28 mouse cellular contexts compared by ENCODE assay signal in the genomic region with DNA sequence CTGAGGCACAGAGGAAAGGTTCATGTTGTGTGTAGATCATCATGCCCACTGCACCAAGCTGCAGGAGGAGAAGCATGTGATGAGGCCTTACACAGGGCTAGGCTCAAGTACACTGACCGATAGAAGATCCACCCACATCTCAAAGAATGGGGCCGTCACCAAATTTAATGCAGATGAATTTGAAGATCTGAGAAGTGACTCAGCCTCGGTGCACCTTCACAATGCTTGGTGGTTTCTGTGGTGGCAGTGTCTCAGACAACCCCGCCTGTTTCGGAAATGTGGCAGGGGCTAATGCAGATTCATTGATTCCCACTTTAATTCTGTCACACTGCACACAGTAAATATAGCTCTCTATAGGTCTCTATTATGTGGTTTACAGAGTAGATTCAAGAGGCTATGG. TPM values are rescaled to one million over a fixed set of nuclear protein-coding genes. Genes with fewer than 3 reads are reported as not detected.
A peak's percentile ranks its signal among the peaks of the same experiment; 100 is the strongest.
DNase-seq lines count a peak whose midpoint lies in the region; TF ChIP-seq lines count a peak whose summit lies in the region.
"Had no signal": no experiment of that assay in that cellular context is flagged by ENCODE, and none has a peak within 500 bp of the region (broad histone marks: within the 10 kb centered on the region; RNA-seq: fewer than 3 reads in every experiment).

No protein-coding gene starts in this region.

- no peaks in the 10 kb centered on the region for H3K36me3 ChIP-seq in C2C12 (ENCODE audit: control insufficient read depth, insufficient read depth)
- H3K36me3 ChIP-seq: embryonic facial prominence, embryonic 12.5 days; forebrain, embryonic 10.5 days; forebrain, embryonic 15.5 days; heart, embryonic 10.5 days; heart, embryonic 15.5 days; limb, embryonic 10.5 days; limb, embryonic 15.5 days; liver, embryonic 13.5 days; neural tube, embryonic 12.5 days had no signal

- no peak overlapping the region for H3ac ChIP-seq in C2C12 (ENCODE audit: control insufficient read depth, insufficient read length, low read depth)

- TF ChIP-seq CTCF in C2C12 (IDR thresholded peaks at IDR 0.05; ENCODE audit: control insufficient read depth, insufficient read depth, insufficient read length), result no peak

- H3K79me3 ChIP-seq in C2C12 (ENCODE audit: low read depth), result peaks cover 3% of the 10 kb centered on the region

- DNase-seq in 3T3-L1 (ENCODE audit: low read depth, low spot score) (peak; percentile 83), NIH3T3 (ENCODE audit: low read depth) (peak; percentile 48)
- DNase-seq in naive thymus-derived CD4-positive, alpha-beta T cell, adult 2 months (ENCODE audit: low read depth), result peak; percentile 10
- DNase-seq in gastrocnemius, postnatal 10 days, result no peak
- no peak for DNase-seq in right cerebral cortex, adult 18-20 months
- no peak for DNase-seq in lung, postnatal 4 days
- DNase-seq: adrenal gland, adult 8-10 months; cerebellum, adult 11 months; cerebellum, adult 9-11 months; embryo, embryonic 11 days; gastrocnemius, adult 2 months; kidney, adult 9 months; kidney, postnatal 10 days; layer of hippocampus, adult 9-11 months; liver, embryonic 13.5 days; lung, adult 18-20 months; lung, postnatal 10 days; midbrain, embryonic 14.5 days; right cerebral cortex, postnatal 14 days had no signal

- H3K27me3 ChIP-seq in C2C12 (ENCODE audit: control insufficient read depth, insufficient read depth, insufficient read length), result no peaks in the 10 kb centered on the region
- H3K27me3 ChIP-seq: embryonic facial prominence, embryonic 12.5 days; forebrain, embryonic 15.5 days; heart, embryonic 15.5 days; limb, embryonic 15.5 days; liver, embryonic 13.5 days; neural tube, embryonic 12.5 days had no signal

- no peak overlapping the region for H3K4me3 ChIP-seq in C2C12 (ENCODE audit: insufficient read depth, poor library complexity, severe bottlenecking)
- H3K4me3 ChIP-seq: embryonic facial prominence, embryonic 12.5 days; forebrain, embryonic 10.5 days; forebrain, embryonic 15.5 days; gastrocnemius, adult 2 months; heart, embryonic 10.5 days; heart, embryonic 15.5 days; limb, embryonic 10.5 days; limb, embryonic 15.5 days; liver, embryonic 13.5 days; neural tube, embryonic 12.5 days had no signal

- H3K79me2 ChIP-seq in C2C12 (ENCODE audit: control insufficient read depth, insufficient read depth), result peaks cover 23% of the 10 kb centered on the region

TF ChIP-seq in C2C12, 6 proteins besides CTCF, POLR2A, EP300 and RAD21:
- TF ChIP-seq MYOG (IDR thresholded peaks at IDR 0.05; ENCODE audit: control insufficient read depth, extremely low read depth, insufficient read length) (no peak), MYOD1 (IDR thresholded peaks at IDR 0.05; ENCODE audit: control insufficient read depth, insufficient read length, low read depth) (peak; percentile 7), USF1 (IDR thresholded peaks at IDR 0.05; ENCODE audit: low read depth) (peak; percentile 26), MAX (IDR thresholded peaks at IDR 0.05) (no peak)

RNA-seq across cellular contexts. Expression of gene Rufy1, which starts 2.0 kb away (rescaled TPM):
- polyA plus RNA-seq in C2C12 (2012; fragmentation: generic; extraction: Trizol), result 11.1 TPM
- 10 to 100 TPM; 21.1 to 21.7 TPM for total RNA-seq in gastrocnemius, postnatal 10 days (2021)

RNA-seq across cellular contexts. Expression of gene Hnrnph1, which starts 56.1 kb away (rescaled TPM):
- 112 TPM for polyA plus RNA-seq in C2C12 (2012; fragmentation: generic; extraction: Trizol)
- 100 to 1,000 TPM; 123 to 164 TPM for total RNA-seq in gastrocnemius, postnatal 10 days (2021)

Comparison
In these comparisons a context has a peak if more than half of its experiments do, and no peak if none do; other contexts are left out.
1. DNase-seq: peak in 3T3-L1 (single experiment), NIH3T3 (single experiment) and naive thymus-derived CD4-positive, alpha-beta T cell, adult 2 months (single experiment); none in gastrocnemius, postnatal 10 days (single experiment), right cerebral cortex, adult 18-20 months (single experiment) and lung, postnatal 4 days (0 of 2).